Mouse (Mus musculus) myocyte (in vitro differentiated cells): ENCODE results near the gene Gm20388. TPM values are rescaled to one million over a fixed set of nuclear protein-coding genes. Genes with fewer than 3 reads are reported as not detected.
A peak's percentile ranks its signal among the peaks of the same experiment; 100 is the strongest.

Experiments used
- H3K27me3 ChIP-seq: one replicate; pipeline ENCODE4 v1.6.1; 2011; ENCODE audit not compliant: control insufficient read depth, insufficient read depth, insufficient read length
- H3K36me3 ChIP-seq: one replicate; pipeline ENCODE4 v1.6.1; 2011; ENCODE audit not compliant: control insufficient read depth, insufficient read depth
- H3K4me2 ChIP-seq: one replicate; pipeline ENCODE4 v1.6.1; 2011; ENCODE audit warnings: low read depth, control low read depth
- H3K4me3 ChIP-seq: one replicate; pipeline ENCODE4 v1.5.1; 2011; ENCODE audit warnings: mild to moderate bottlenecking, control low read depth, moderate library complexity
- H3K79me2 ChIP-seq: one replicate; pipeline ENCODE4 v1.6.1; 2011; ENCODE audit not compliant: control insufficient read depth, insufficient read depth
- H3ac ChIP-seq: one replicate; pipeline ENCODE4 v1.6.1; 2011; ENCODE audit not compliant: control insufficient read depth, insufficient read length
- CEBPB ChIP-seq: IDR thresholded peaks from 2 replicates; pipeline ENCODE4 v1.6.1; 2011; ENCODE audit warnings: mild to moderate bottlenecking, moderate library complexity; ENCODE audit not compliant: poor library complexity, insufficient read depth, severe bottlenecking
- E2F4 ChIP-seq: IDR thresholded peaks from one replicate; pipeline ENCODE4 v1.6.1; 2011; ENCODE audit warnings: mild to moderate bottlenecking, control low read depth, moderate library complexity; ENCODE audit not compliant: insufficient read depth
- MAX ChIP-seq: IDR thresholded peaks from one replicate; pipeline ENCODE4 v1.6.1; 2011; ENCODE audit warnings: low read depth, mild to moderate bottlenecking, control low read depth
- MYOD1 ChIP-seq, 3 experiments: IDR thresholded peaks; one replicate each; pipeline ENCODE4 v1.6.1; 2011; ENCODE audit warnings: control low read depth in 2 of 3, low read depth in 2 of 3, mild to moderate bottlenecking in 2 of 3, moderate library complexity in 1 of 3; ENCODE audit not compliant: insufficient read length in 2 of 3, control insufficient read depth in 1 of 3
- MYOG ChIP-seq, 3 experiments: IDR thresholded peaks; one replicate each; pipeline ENCODE4 v1.6.1; 2011; ENCODE audit warnings: control low read depth in 2 of 3, low read depth in 2 of 3, mild to moderate bottlenecking in 2 of 3; ENCODE audit not compliant: insufficient read length in 2 of 3, control insufficient read depth in 1 of 3, insufficient read depth in 1 of 3
- POLR2A ChIP-seq: IDR thresholded peaks from one replicate; pipeline ENCODE4 v1.6.1; 2011; ENCODE audit warnings: low read depth, mild to moderate bottlenecking, control low read depth, moderate library complexity; ENCODE audit not compliant: insufficient read length
- POLR2AphosphoS2 ChIP-seq: IDR thresholded peaks from one replicate; pipeline ENCODE4 v1.6.1; 2011; ENCODE audit warnings: low read depth, control low read depth; ENCODE audit not compliant: insufficient read length
- REST ChIP-seq: IDR thresholded peaks from one replicate; pipeline ENCODE4 v1.6.1; 2011; ENCODE audit warnings: mild to moderate bottlenecking, control low read depth, moderate library complexity; ENCODE audit not compliant: insufficient read depth, insufficient read length
- SRF ChIP-seq: IDR thresholded peaks from one replicate; pipeline ENCODE4 v1.6.1; 2011; ENCODE audit warnings: low read depth; ENCODE audit not compliant: control insufficient read depth, insufficient read length
- TCF12 ChIP-seq: IDR thresholded peaks from one replicate; pipeline ENCODE4 v1.6.1; 2011; ENCODE audit warnings: mild to moderate bottlenecking, control low read depth; ENCODE audit not compliant: poor library complexity, insufficient read depth, severe bottlenecking
- TCF3 ChIP-seq: IDR thresholded peaks from one replicate; pipeline ENCODE4 v1.6.1; 2011; ENCODE audit warnings: low read depth, control low read depth; ENCODE audit not compliant: insufficient read length
- USF1 ChIP-seq: IDR thresholded peaks from one replicate; pipeline ENCODE4 v1.6.1; 2011; ENCODE audit warnings: low read depth, mild to moderate bottlenecking, control low read depth, moderate library complexity
- polyA plus RNA-seq: library from polyadenylated mRNA; unstranded; fragments of >200 nt; fragmentation: generic; extraction: Trizol; gene quantifications from one replicate; pipeline ENCODE4 v1.2.1, GENCODE M21; 2012; ENCODE audit warnings: missing spikeins

Gene Gm20388
- polyA plus RNA-seq, 1 experiment = 15.3 TPM

- H3K4me3 ChIP-seq = no peak overlapping the region
- no peaks in the 10 kb centered on the region for H3K36me3 ChIP-seq
- peaks cover 93% of the 10 kb centered on the region for H3K79me2 ChIP-seq
- TF ChIP-seq MYOG (IDR thresholded peaks at IDR 0.05; ENCODE audit: control insufficient read depth in 1 of 3, insufficient read depth in 1 of 3, insufficient read length in 2 of 3, low read depth in 2 of 3) = no peak
- no peak for TF ChIP-seq CEBPB
- H3K4me2 ChIP-seq = no peak overlapping the region
- no peaks in the 10 kb centered on the region for H3K27me3 ChIP-seq
- H3ac ChIP-seq = no peak overlapping the region
Measured at GRCm38 (mm10) chr8:122531312-122531711, 2620.7 kb downstream of the Gm20388 start.

- H3K4me3 ChIP-seq = no peak overlapping the region
Measured at GRCm38 (mm10) chr8:122537033-122537432, 2626.4 kb downstream of the Gm20388 start.

GRCm38 (mm10) chr8:122537812-122538211, 2627.2 kb downstream of the Gm20388 start:
- TF ChIP-seq REST = no peak
- Histone ChIP-seq H3K4me2 (no peak overlapping the region), H3K79me2 (peaks cover 89% of the 10 kb centered on the region), H3K36me3 (no peaks in the 10 kb centered on the region), H3ac (no peak overlapping the region), H3K4me3 (no peak overlapping the region), H3K27me3 (no peaks in the 10 kb centered on the region)

More at GRCm38 (mm10) chr8:122537033-122537432, 2626.4 kb downstream of the Gm20388 start:
- TF ChIP-seq POLR2AphosphoS2 = no peak
- peak in 2 of 3 experiments; percentile 2 to 59 for TF ChIP-seq MYOG (IDR thresholded peaks at IDR 0.05; ENCODE audit: control insufficient read depth in 1 of 3, insufficient read depth in 1 of 3, insufficient read length in 2 of 3, low read depth in 2 of 3)
- no peak for TF ChIP-seq TCF3
- peak in 1 of 3 experiments; percentile 65 for TF ChIP-seq MYOD1 (IDR thresholded peaks at IDR 0.05; ENCODE audit: control insufficient read depth in 1 of 3, insufficient read length in 2 of 3, low read depth in 2 of 3)
- no peak for TF ChIP-seq TCF12
- TF ChIP-seq E2F4 = no peak
- no peak for TF ChIP-seq MAX
- TF ChIP-seq POLR2A = no peak
- no peak for TF ChIP-seq USF1
- Histone ChIP-seq H3K4me2 (peak overlapping the region; percentile 42), H3K27me3 (no peaks in the 10 kb centered on the region), H3ac (no peak overlapping the region), H3K36me3 (no peaks in the 10 kb centered on the region), H3K79me2 (peaks cover 89% of the 10 kb centered on the region)

GRCm38 (mm10) chr8:122538310-122539076, 2627.9 kb downstream of the Gm20388 start:
- H3ac ChIP-seq = no peak overlapping the region
- H3K4me3 ChIP-seq = no peak overlapping the region
- no peak overlapping the region for H3K4me2 ChIP-seq
- no peaks in the 10 kb centered on the region for H3K36me3 ChIP-seq
- H3K27me3 ChIP-seq = no peaks in the 10 kb centered on the region
- no peak for TF ChIP-seq USF1
- TF ChIP-seq CEBPB = no peak
- TF ChIP-seq MAX = no peak
- TF ChIP-seq MYOD1 (IDR thresholded peaks at IDR 0.05; ENCODE audit: control insufficient read depth in 1 of 3, insufficient read length in 2 of 3, low read depth in 2 of 3) = peak in 1 of 3 experiments; percentile 92
- no peak for TF ChIP-seq TCF12
- no peak for TF ChIP-seq POLR2AphosphoS2
- TF ChIP-seq POLR2A = no peak
- peaks cover 89% of the 10 kb centered on the region for H3K79me2 ChIP-seq

GRCm38 (mm10) chr8:122544138-122544537, 2633.5 kb downstream of the Gm20388 start:
- Histone ChIP-seq H3K79me2 (peaks cover 100% of the 10 kb centered on the region), H3K27me3 (no peaks in the 10 kb centered on the region), H3K4me2 (peak overlapping the region; percentile 24), H3K4me3 (no peak overlapping the region), H3ac (no peak overlapping the region), H3K36me3 (peaks cover 6% of the 10 kb centered on the region)
- TF ChIP-seq POLR2AphosphoS2 (no peak), CEBPB (no peak), SRF (peak; percentile 67), MYOD1 (IDR thresholded peaks at IDR 0.05; ENCODE audit: control insufficient read depth in 1 of 3, insufficient read length in 2 of 3, low read depth in 2 of 3) (peak; percentile 55 to 81 (median 67)), MYOG (IDR thresholded peaks at IDR 0.05; ENCODE audit: control insufficient read depth in 1 of 3, insufficient read depth in 1 of 3, insufficient read length in 2 of 3, low read depth in 2 of 3) (peak in 2 of 3 experiments; percentile 75 to 85), TCF3 (no peak), TCF12 (peak; percentile 23), MAX (no peak), E2F4 (no peak), REST (no peak), POLR2A (no peak), USF1 (no peak)
